Mouse (Mus musculus) hindbrain, embryonic 10.5 days (tissue): ENCODE measurements around the gene Fam173b. TPM values are rescaled to one million over a fixed set of nuclear protein-coding genes. Genes with fewer than 3 reads are reported as not detected.

ENCODE experiments used
- DNase-seq: peaks from one replicate; pipeline ENCODE4 v3.0.0-alpha.2; 2017; ENCODE audit warnings: low spot score
- H3K27ac ChIP-seq: fragments of 300-500 bp; sonication (generic); 2 replicates; pipeline ENCODE4 v1.5.1; 2016; ENCODE audit warnings: mild to moderate bottlenecking, moderate library complexity
- H3K27me3 ChIP-seq: fragments of 300-500 bp; sonication (generic); 2 replicates; pipeline ENCODE4 v1.6.1; 2016; ENCODE audit warnings: mild to moderate bottlenecking; ENCODE audit not compliant: poor library complexity, insufficient read depth, severe bottlenecking
- H3K36me3 ChIP-seq: fragments of 300-500 bp; sonication (generic); 2 replicates; pipeline ENCODE4 v1.6.1; 2016; ENCODE audit warnings: mild to moderate bottlenecking, moderate library complexity
- H3K4me1 ChIP-seq: fragments of 300-500 bp; sonication (generic); replicated peaks from 2 replicates; pipeline ENCODE4 v1.6.1; 2016; ENCODE audit warnings: mild to moderate bottlenecking
- H3K4me3 ChIP-seq: fragments of 300-500 bp; sonication (generic); 2 replicates; pipeline ENCODE4 v1.5.1; 2016; ENCODE audit warnings: mild to moderate bottlenecking, moderate library complexity
- H3K9me3 ChIP-seq: fragments of 300-500 bp; sonication (generic); 2 replicates; pipeline ENCODE4 v1.6.1; 2016; ENCODE audit warnings: mild to moderate bottlenecking, moderate library complexity
- WGBS: fragments of 180-500 bp; shearing (Covaris S2); methylation state at CpG from one replicate; pipeline ENCODE4 v1.1.7; 2016; 5-methylcytosine and 5-hydroxymethylcytosine counted together
- polyA plus RNA-seq: library from polyadenylated mRNA; unstranded; fragments of >200 nt; fragmentation: Nextera tagmentation; extraction: Ambion mirVana; gene quantifications from 2 replicates; pipeline ENCODE4 v1.2.1, GENCODE M21; 2016

Gene Fam173b
- polyA plus RNA-seq, 1 experiment from 2014 or later = 13.1 TPM

DNA sequence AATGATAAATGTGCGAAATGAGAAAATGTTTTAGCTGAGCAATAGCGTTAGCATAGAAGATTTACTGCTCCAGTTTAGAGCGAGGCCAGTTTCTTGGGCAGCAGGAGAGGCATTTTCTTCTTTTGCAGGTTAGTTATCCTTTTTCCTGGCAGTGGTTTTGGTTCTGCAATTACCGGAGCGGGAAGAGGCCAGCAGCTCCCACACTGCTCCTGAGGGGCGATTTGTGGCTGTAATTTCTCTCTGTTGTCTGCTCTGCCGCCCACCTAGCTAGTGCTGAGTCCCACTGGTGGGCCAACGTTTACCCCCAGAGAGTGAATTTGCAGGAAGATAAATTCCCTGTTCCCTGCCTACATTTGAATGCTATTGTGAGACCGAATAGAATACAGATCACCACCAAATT is 59.2 kb downstream of the Fam173b start:
- Histone ChIP-seq H3K27me3 (no peaks in the 10 kb centered on the region), H3K36me3 (no peaks in the 10 kb centered on the region), H3K27ac (no peak overlapping the region), H3K4me1 (no peaks in the 10 kb centered on the region), H3K4me3 (no peak overlapping the region), H3K9me3 (no peaks in the 10 kb centered on the region)
- 89% methylated on average over 9 of the region's 9 CpGs for WGBS
- no peak for DNase-seq

DNA sequence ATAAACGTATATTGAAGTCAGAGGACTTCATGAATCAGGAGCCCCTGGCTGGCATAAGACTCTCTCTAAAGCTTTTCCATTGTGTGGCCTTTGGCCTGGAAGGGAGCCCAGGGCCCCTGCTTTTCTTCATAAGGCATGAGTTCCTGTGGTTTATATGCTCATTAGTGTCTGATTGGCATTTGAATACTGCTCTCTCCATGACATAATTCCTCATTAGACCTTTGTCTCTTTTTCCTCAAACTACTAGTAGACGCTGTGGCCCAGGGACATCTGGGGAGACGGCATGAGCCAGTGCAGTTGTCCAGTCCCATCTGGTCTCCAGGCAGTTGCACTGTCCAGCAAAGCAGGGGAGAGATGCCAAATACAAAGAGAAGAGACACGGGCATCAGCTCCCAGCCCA is 60.1 kb downstream of the Fam173b start:
- no peaks in the 10 kb centered on the region for H3K27me3 ChIP-seq
- no peak overlapping the region for H3K27ac ChIP-seq
- H3K4me3 ChIP-seq = no peak overlapping the region
- no peaks in the 10 kb centered on the region for H3K4me1 ChIP-seq
- no peaks in the 10 kb centered on the region for H3K9me3 ChIP-seq
- 63% methylated on average over 4 of the region's 4 CpGs for WGBS
- H3K36me3 ChIP-seq = no peaks in the 10 kb centered on the region
- no peak for DNase-seq

DNA sequence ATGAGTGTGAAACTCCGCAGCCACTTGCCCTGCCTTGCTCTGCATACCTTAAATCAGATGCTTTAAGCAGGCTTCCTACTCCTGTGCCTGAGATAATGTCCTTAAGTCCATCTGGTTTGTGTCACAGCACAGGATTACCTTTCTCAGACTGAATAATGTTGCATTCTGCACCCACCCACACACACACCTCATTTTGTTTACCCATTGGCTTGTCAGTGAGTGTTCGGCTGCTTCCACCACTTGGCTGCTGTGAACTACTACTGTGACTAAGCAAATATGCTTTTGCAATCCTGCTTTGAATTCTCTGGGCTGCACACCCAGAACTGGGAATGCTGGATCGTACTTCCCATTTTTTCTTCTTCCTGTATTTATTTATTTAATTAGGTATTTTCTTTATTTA is 61.4 kb downstream of the Fam173b start:
- no peak overlapping the region for H3K4me3 ChIP-seq
- WGBS = 89% methylated on average over 3 of the region's 3 CpGs
- no peaks in the 10 kb centered on the region for H3K36me3 ChIP-seq
- no peaks in the 10 kb centered on the region for H3K27me3 ChIP-seq
- DNase-seq = no peak
- no peaks in the 10 kb centered on the region for H3K9me3 ChIP-seq
- no peaks in the 10 kb centered on the region for H3K4me1 ChIP-seq
- H3K27ac ChIP-seq = no peak overlapping the region

Other genes starting within 250 kb of the Fam173b start
- gene Ankrd33b, start 234.1 kb upstream of the Fam173b start, polyA plus RNA-seq = 0.39 and 0.56 TPM in 2 replicates
- gene Ropn1l, start 148.1 kb upstream of the Fam173b start, polyA plus RNA-seq = 3.4 and 4.5 TPM in 2 replicates
- gene March6, start 70.8 kb upstream of the Fam173b start, polyA plus RNA-seq = 34.5 and 39.9 TPM in 2 replicates
- gene Cmbl, start 36.5 kb upstream of the Fam173b start, polyA plus RNA-seq = 1.6 and 2.0 TPM in 2 replicates
- 698 and 751 TPM in 2 replicates for gene Cct5, start within 50 bp of the Fam173b start, polyA plus RNA-seq